Mouse (Mus musculus): ENCODE measurements around the gene Il11. TPM values are rescaled to one million over a fixed set of nuclear protein-coding genes. Genes with fewer than 3 reads are reported as not detected.

Gene Il11
- polyA plus RNA-seq, 1 experiment from 2014 or later = 0.12 TPM

GRCm38 (mm10) chr7:4725169-4725568, 57.5 kb downstream of the Il11 start, which contains the start of gene Tmem150b:
Gene Tmem150b, minus strand, starts transcription at chr7:4725249.
- peak within 1 kb of the TSS; percentile 77 for H3K4me2 ChIP-seq (replicated peaks; ENCODE audit: low read depth)
- H3K27me3 ChIP-seq (replicated peaks; ENCODE audit: control insufficient read depth, insufficient read depth, low read length) = no peaks in the 10 kb centered on the region
- peaks cover 3% of the 10 kb centered on the region; the same call in 1 of the 2 replicates for H3K36me3 ChIP-seq (ENCODE audit: control insufficient read depth, insufficient read depth)
- H3K9ac ChIP-seq (ENCODE audit: low read depth, low read length) = peak within 1 kb of the TSS; percentile 50
- 31% methylated on average over 7 of the region's 7 CpGs for WGBS
- peaks cover 6% of the 10 kb centered on the region; the same call in 1 of the 2 replicates for H3K4me1 ChIP-seq (replicated peaks; ENCODE audit: control insufficient read depth, insufficient read depth, low read length)
- TF ChIP-seq CTCF (IDR thresholded peaks at IDR 0.05; ENCODE audit: low read depth) = no peak
- H3K27ac ChIP-seq (ENCODE audit: low read depth, low read length) = peak within 1 kb of the TSS; percentile 82
- peak within 1 kb of the TSS; percentile 45 for H3K4me3 ChIP-seq (ENCODE audit: low read depth, low read length)
- no peaks in the 10 kb centered on the region for H3K9me3 ChIP-seq (ENCODE audit: control insufficient read depth)
- peak; percentile 87 for ATAC-seq

GRCm38 (mm10) chr7:4724359-4724758, 58.3 kb downstream of the Il11 start:
- no peaks in the 10 kb centered on the region for H3K27me3 ChIP-seq (replicated peaks; ENCODE audit: control insufficient read depth, insufficient read depth, low read length)
- H3K9ac ChIP-seq (ENCODE audit: low read depth, low read length) = peak overlapping the region; percentile 50
- H3K36me3 ChIP-seq (ENCODE audit: control insufficient read depth, insufficient read depth) = peaks cover 3% of the 10 kb centered on the region; the same call in 1 of the 2 replicates
- H3K9me3 ChIP-seq (ENCODE audit: control insufficient read depth) = no peaks in the 10 kb centered on the region
- TF ChIP-seq CTCF (IDR thresholded peaks at IDR 0.05; ENCODE audit: low read depth) = no peak
- H3K4me3 ChIP-seq (ENCODE audit: low read depth, low read length) = peak overlapping the region; percentile 45
- peak overlapping the region; percentile 82 for H3K27ac ChIP-seq (ENCODE audit: low read depth, low read length)
- peak overlapping the region; percentile 77 for H3K4me2 ChIP-seq (replicated peaks; ENCODE audit: low read depth)
- ATAC-seq = peak; percentile 23; the same call in 1 of the 2 replicates
- H3K4me1 ChIP-seq (replicated peaks; ENCODE audit: control insufficient read depth, insufficient read depth, low read length) = peaks cover 10% of the 10 kb centered on the region
- 7% methylated on average over 3 of the region's 3 CpGs for WGBS

- Histone ChIP-seq H3K27me3 (replicated peaks; ENCODE audit: control insufficient read depth, insufficient read depth, low read length) (no peaks in the 10 kb centered on the region), H3K4me3 (ENCODE audit: low read depth, low read length) (peak overlapping the region; percentile 45), H3K27ac (ENCODE audit: low read depth, low read length) (peak overlapping the region; percentile 82), H3K9me3 (ENCODE audit: control insufficient read depth) (no peaks in the 10 kb centered on the region), H3K4me2 (replicated peaks; ENCODE audit: low read depth) (peak overlapping the region; percentile 77), H3K36me3 (ENCODE audit: control insufficient read depth, insufficient read depth) (peaks cover 3% of the 10 kb centered on the region; the same call in 1 of the 2 replicates), H3K9ac (ENCODE audit: low read depth, low read length) (peak overlapping the region; percentile 50), H3K4me1 (replicated peaks; ENCODE audit: control insufficient read depth, insufficient read depth, low read length) (peaks cover 10% of the 10 kb centered on the region)
- ATAC-seq = no peak
- WGBS = 25% methylated on average over 12 of the region's 12 CpGs
- TF ChIP-seq CTCF (IDR thresholded peaks at IDR 0.05; ENCODE audit: low read depth) = no peak
Observed at GRCm38 (mm10) chr7:4723508-4723907, 59.2 kb downstream of the Il11 start.

Other genes with a start within 250 kb of the Il11 start
- 5.3 and 5.7 TPM in 2 replicates for gene Syt5, start 235.3 kb downstream of the Il11 start, polyA plus RNA-seq (2015; fragmentation: Nextera tagmentation; extraction: Ambion mirVana)
- gene Ptprh, start 178.8 kb downstream of the Il11 start, polyA plus RNA-seq (2015; fragmentation: Nextera tagmentation; extraction: Ambion mirVana) = 16.7 and 17.1 TPM in 2 replicates
- 25.1 and 31.4 TPM in 2 replicates for gene Tmem86b, start 151.4 kb downstream of the Il11 start, polyA plus RNA-seq (2015; fragmentation: Nextera tagmentation; extraction: Ambion mirVana)
- gene Ppp6r1, start 123.8 kb downstream of the Il11 start, polyA plus RNA-seq (2015; fragmentation: Nextera tagmentation; extraction: Ambion mirVana) = 4.7 and 5.8 TPM in 2 replicates
- 43.3 and 45.6 TPM in 2 replicates for gene Hspbp1, start 97.8 kb downstream of the Il11 start, polyA plus RNA-seq (2015; fragmentation: Nextera tagmentation; extraction: Ambion mirVana)
- gene Brsk1, start 92.3 kb downstream of the Il11 start, polyA plus RNA-seq (2015; fragmentation: Nextera tagmentation; extraction: Ambion mirVana) = 0.89 and 0.98 TPM in 2 replicates
- 20.7 and 21.5 TPM in 2 replicates for gene Tmem150b, start 57.6 kb downstream of the Il11 start, polyA plus RNA-seq (2015; fragmentation: Nextera tagmentation; extraction: Ambion mirVana)
- gene Kmt5c, start 42.7 kb downstream of the Il11 start, polyA plus RNA-seq (2015; fragmentation: Nextera tagmentation; extraction: Ambion mirVana) = 35.8 and 40.2 TPM in 2 replicates
- gene Cox6b2, start 29.8 kb downstream of the Il11 start, polyA plus RNA-seq (2015; fragmentation: Nextera tagmentation; extraction: Ambion mirVana) = 48.5 and 48.8 TPM in 2 replicates
- gene Fam71e2, start 11.6 kb downstream of the Il11 start, polyA plus RNA-seq (2015; fragmentation: Nextera tagmentation; extraction: Ambion mirVana) = not detected in 2 replicates
- gene Tmem190, start 78 bp upstream of the Il11 start, polyA plus RNA-seq (2015; fragmentation: Nextera tagmentation; extraction: Ambion mirVana) = 0.59 TPM in 1 of 2 replicates, not detected in the other
- gene Tmem238, start 6.8 kb upstream of the Il11 start, polyA plus RNA-seq (2015; fragmentation: Nextera tagmentation; extraction: Ambion mirVana) = 74.3 and 75.5 TPM in 2 replicates
- 419 and 467 TPM in 2 replicates for gene Rpl28, start 10.0 kb upstream of the Il11 start, polyA plus RNA-seq (2015; fragmentation: Nextera tagmentation; extraction: Ambion mirVana)
- gene Ube2s, start 29.7 kb upstream of the Il11 start, polyA plus RNA-seq (2015; fragmentation: Nextera tagmentation; extraction: Ambion mirVana) = 116 and 126 TPM in 2 replicates
- gene Shisa7, start 61.8 kb upstream of the Il11 start, polyA plus RNA-seq (2015; fragmentation: Nextera tagmentation; extraction: Ambion mirVana) = 0.07 and 0.09 TPM in 2 replicates
- gene Isoc2b, start 87.4 kb upstream of the Il11 start, polyA plus RNA-seq (2015; fragmentation: Nextera tagmentation; extraction: Ambion mirVana) = 12.5 and 15.5 TPM in 2 replicates
- 1.3 and 1.6 TPM in 2 replicates for gene Isoc2a, start 94.3 kb upstream of the Il11 start, polyA plus RNA-seq (2015; fragmentation: Nextera tagmentation; extraction: Ambion mirVana)
- not detected in 2 replicates for gene Gm36210, start 123.7 kb upstream of the Il11 start, polyA plus RNA-seq (2015; fragmentation: Nextera tagmentation; extraction: Ambion mirVana)
- 2.9 TPM in 2 replicates for gene Zfp628, start 132.4 kb upstream of the Il11 start, polyA plus RNA-seq (2015; fragmentation: Nextera tagmentation; extraction: Ambion mirVana)
- 1.5 and 1.9 TPM in 2 replicates for gene Nat14, start 139.2 kb upstream of the Il11 start, polyA plus RNA-seq (2015; fragmentation: Nextera tagmentation; extraction: Ambion mirVana)
- gene Ssc5d, start 142.9 kb upstream of the Il11 start, polyA plus RNA-seq (2015; fragmentation: Nextera tagmentation; extraction: Ambion mirVana) = 2.3 and 2.6 TPM in 2 replicates
- 0.47 and 0.76 TPM in 2 replicates for gene Sbk2, start 181.5 kb upstream of the Il11 start, polyA plus RNA-seq (2015; fragmentation: Nextera tagmentation; extraction: Ambion mirVana)
- gene Sbk3, start 188.3 kb upstream of the Il11 start, polyA plus RNA-seq (2015; fragmentation: Nextera tagmentation; extraction: Ambion mirVana) = not detected in 2 replicates
- gene Zfp579, start 213.3 kb upstream of the Il11 start, polyA plus RNA-seq (2015; fragmentation: Nextera tagmentation; extraction: Ambion mirVana) = 10.5 and 12.9 TPM in 2 replicates
- 21.9 and 22.6 TPM in 2 replicates for gene Zfp524, start 231.6 kb upstream of the Il11 start, polyA plus RNA-seq (2015; fragmentation: Nextera tagmentation; extraction: Ambion mirVana)
- gene Fiz1, start 231.8 kb upstream of the Il11 start, polyA plus RNA-seq (2015; fragmentation: Nextera tagmentation; extraction: Ambion mirVana) = 15.5 and 16.1 TPM in 2 replicates
- 4.4 and 4.7 TPM in 2 replicates for gene Gm44973, start 232.6 kb upstream of the Il11 start, polyA plus RNA-seq (2015; fragmentation: Nextera tagmentation; extraction: Ambion mirVana)
- gene Zfp865, start 237.5 kb upstream of the Il11 start, polyA plus RNA-seq (2015; fragmentation: Nextera tagmentation; extraction: Ambion mirVana) = 2.3 and 2.6 TPM in 2 replicates
- 8.3 and 8.8 TPM in 2 replicates for gene Ccdc106, start 237.7 kb upstream of the Il11 start, polyA plus RNA-seq (2015; fragmentation: Nextera tagmentation; extraction: Ambion mirVana)

All from intestine, postnatal 0 days (tissue).